Mouse (Mus musculus) brain, embryonic 14.5 days (tissue): ENCODE data around the gene Cacnb4.

ENCODE experiments used
- CTCF ChIP-seq: fragments of 200-500 bp; IDR thresholded peaks from 2 replicates; pipeline ENCODE4 v1.5.1; 2012; ENCODE audit warnings: inconsistent platforms, mild to moderate bottlenecking, moderate library complexity, borderline replicate concordance; ENCODE audit not compliant: insufficient read depth, insufficient read length; ENCODE audit errors: extremely low read depth
- POLR2A ChIP-seq: fragments of 200-500 bp; IDR thresholded peaks from 2 replicates; pipeline ENCODE4 v1.6.1; 2012; ENCODE audit warnings: mild to moderate bottlenecking, inconsistent platforms, borderline replicate concordance; ENCODE audit not compliant: poor library complexity, insufficient read depth, insufficient read length, severe bottlenecking; ENCODE audit errors: extremely low read depth

GRCm38 (mm10) chr2:52715538-52715937 lies 38.9 kb upstream of the Cacnb4 start:
- TF ChIP-seq CTCF, result no peak
- TF ChIP-seq POLR2A, result no peak
